Mouse (Mus musculus) intestine, embryonic 16.5 days (tissue): ENCODE measurements around the gene Rap1a. TPM values are rescaled to one million over a fixed set of nuclear protein-coding genes. Genes with fewer than 3 reads are reported as not detected.
A peak's percentile ranks its signal among the peaks of the same experiment; 100 is the strongest.

Experiments used
- ATAC-seq: fragments of 200-750 bp; cut with Nextera tagmentation; 2 replicates; pipeline ENCODE4 v1.8.0; 2017; ENCODE audit warnings: moderate TSS enrichment, moderate library complexity
- H3K27ac ChIP-seq: fragments of 300-500 bp; sonication (generic); 2 replicates; pipeline ENCODE4 v1.5.1; 2014; ENCODE audit warnings: mild to moderate bottlenecking, low read length
- H3K27me3 ChIP-seq: fragments of 300-500 bp; sonication (generic); replicated peaks from 2 replicates; pipeline ENCODE4 v1.6.1; 2014; ENCODE audit warnings: low read length, control low read depth, mixed read lengths; ENCODE audit not compliant: control insufficient read depth, insufficient read depth
- H3K36me3 ChIP-seq: fragments of 300-500 bp; sonication (generic); 2 replicates; pipeline ENCODE4 v1.6.1; 2014; ENCODE audit warnings: low read length, control low read depth; ENCODE audit not compliant: control insufficient read depth, insufficient read depth
- H3K4me1 ChIP-seq: fragments of 300-500 bp; sonication (generic); 2 replicates; pipeline ENCODE4 v1.6.1; 2014; ENCODE audit warnings: low read length, control low read depth, mixed read lengths; ENCODE audit not compliant: control insufficient read depth, insufficient read depth
- H3K4me2 ChIP-seq: fragments of 300-500 bp; sonication (generic); 2 replicates; pipeline ENCODE4 v1.6.1; 2014; ENCODE audit warnings: low read depth, low read length, control low read depth
- H3K4me3 ChIP-seq: fragments of 300-500 bp; sonication (generic); 2 replicates; pipeline ENCODE4 v1.5.1; 2014; ENCODE audit warnings: mild to moderate bottlenecking, low read length
- H3K9ac ChIP-seq: fragments of 300-500 bp; sonication (generic); 2 replicates; pipeline ENCODE4 v1.6.1; 2014; ENCODE audit warnings: low read depth, low read length
- H3K9me3 ChIP-seq: fragments of 300-500 bp; sonication (generic); 2 replicates; pipeline ENCODE4 v1.6.1; 2016; ENCODE audit warnings: low read length, control low read depth; ENCODE audit not compliant: control insufficient read depth
- WGBS: fragments of 180-500 bp; shearing (Covaris S2); extraction: QIAGEN DNeasy Blood & Tissue Kit; methylation state at CpG from one replicate; pipeline ENCODE4 v1.1.7; 2014; 5-methylcytosine and 5-hydroxymethylcytosine counted together
- polyA plus RNA-seq: library from polyadenylated mRNA; unstranded; fragments of >200 nt; fragmentation: Nextera tagmentation; extraction: Ambion mirVana; gene quantifications from 2 replicates; pipeline ENCODE4 v1.2.1, GENCODE M21; 2015

Rap1a gene
- polyA plus RNA-seq, 1 experiment from 2014 or later: 107 TPM

GRCm38 (mm10) chr3:105716353-105717000 is 84.7 kb downstream of the Rap1a start:
- H3K4me1 ChIP-seq: no peaks in the 10 kb centered on the region; the same call in 1 of the 2 replicates
- H3K9me3 ChIP-seq: no peaks in the 10 kb centered on the region
- H3K36me3 ChIP-seq: no peaks in the 10 kb centered on the region
- H3K9ac ChIP-seq: no peak overlapping the region
- H3K27me3 ChIP-seq: no peaks in the 10 kb centered on the region
- H3K27ac ChIP-seq: no peak overlapping the region
- no peak for ATAC-seq
- WGBS: 62% methylated on average over 18 of the region's 18 CpGs
- no peak overlapping the region for H3K4me3 ChIP-seq
- no peak overlapping the region for H3K4me2 ChIP-seq

- Histone ChIP-seq H3K36me3 (no peaks in the 10 kb centered on the region), H3K27ac (no peak overlapping the region), H3K27me3 (no peaks in the 10 kb centered on the region), H3K4me2 (no peak overlapping the region), H3K9ac (no peak overlapping the region), H3K9me3 (no peaks in the 10 kb centered on the region), H3K4me3 (no peak overlapping the region), H3K4me1 (no peaks in the 10 kb centered on the region; the same call in 1 of the 2 replicates)
- no peak for ATAC-seq
Observed at GRCm38 (mm10) chr3:105714820-105715167, 86.3 kb downstream of the Rap1a start.

- Histone ChIP-seq H3K36me3 (no peaks in the 10 kb centered on the region), H3K27me3 (no peaks in the 10 kb centered on the region), H3K9me3 (no peaks in the 10 kb centered on the region), H3K4me1 (no peaks in the 10 kb centered on the region; the same call in 1 of the 2 replicates), H3K27ac (no peak overlapping the region), H3K9ac (0 out of 2 replicates have a peak overlapping the region, but pooled peaks have one; percentile 10), H3K4me3 (no peak overlapping the region), H3K4me2 (no peak overlapping the region)
- 39% methylated on average over 8 of the region's 8 CpGs for WGBS
- no peak for ATAC-seq
Observed at GRCm38 (mm10) chr3:105714091-105714819, 86.9 kb downstream of the Rap1a start.

GRCm38 (mm10) chr3:105712827-105713226 is 88.3 kb downstream of the Rap1a start:
- H3K36me3 ChIP-seq: no peaks in the 10 kb centered on the region
- H3K4me2 ChIP-seq: no peak overlapping the region
- no peaks in the 10 kb centered on the region for H3K27me3 ChIP-seq
- ATAC-seq: no peak
- H3K27ac ChIP-seq: no peak overlapping the region
- no peaks in the 10 kb centered on the region; the same call in 1 of the 2 replicates for H3K4me1 ChIP-seq
- no peaks in the 10 kb centered on the region for H3K9me3 ChIP-seq
- H3K4me3 ChIP-seq: no peak overlapping the region
- no peak overlapping the region for H3K9ac ChIP-seq

- Histone ChIP-seq H3K27ac (no peak overlapping the region), H3K4me1 (peaks cover 2% of the 10 kb centered on the region), H3K27me3 (no peaks in the 10 kb centered on the region; the same call in 1 of the 2 replicates), H3K4me3 (no peak overlapping the region), H3K36me3 (no peaks in the 10 kb centered on the region), H3K9ac (no peak overlapping the region), H3K9me3 (no peaks in the 10 kb centered on the region), H3K4me2 (no peak overlapping the region)
- 66% methylated on average over 7 of the region's 7 CpGs for WGBS
- ATAC-seq: no peak
Observed at GRCm38 (mm10) chr3:105711741-105712140, 89.4 kb downstream of the Rap1a start.

GRCm38 (mm10) chr3:105710246-105710645 is 90.9 kb downstream of the Rap1a start:
- no peak for ATAC-seq
- peaks cover 7% of the 10 kb centered on the region for H3K27me3 ChIP-seq
- no peak overlapping the region for H3K4me2 ChIP-seq
- no peak overlapping the region for H3K9ac ChIP-seq
- 49% methylated on average over 6 of the region's 6 CpGs for WGBS
- H3K4me1 ChIP-seq: peaks cover 6% of the 10 kb centered on the region
- no peaks in the 10 kb centered on the region for H3K9me3 ChIP-seq
- no peaks in the 10 kb centered on the region for H3K36me3 ChIP-seq
- H3K27ac ChIP-seq: no peak overlapping the region
- H3K4me3 ChIP-seq: no peak overlapping the region

DNA sequence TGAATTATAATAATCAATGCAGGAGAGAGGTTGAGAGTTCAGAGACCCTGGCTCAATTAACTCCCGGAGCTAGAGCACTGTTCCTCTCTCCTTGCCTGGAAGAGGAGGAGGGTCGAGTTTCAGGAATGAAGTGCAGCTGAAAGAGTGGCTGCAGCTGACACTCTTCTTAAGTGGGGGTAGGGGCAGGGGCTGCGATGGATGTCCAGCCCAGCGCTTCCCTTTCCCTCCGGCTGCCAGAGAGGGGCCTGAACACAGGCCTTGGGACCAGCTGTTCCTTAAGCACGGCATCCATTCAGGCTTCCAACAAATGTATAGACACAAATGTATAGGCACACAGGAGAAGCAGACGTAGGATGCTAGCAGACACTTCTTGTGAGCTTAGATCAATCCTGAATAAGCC is 93.5 kb downstream of the Rap1a start:
- H3K4me2 ChIP-seq: no peak overlapping the region
- no peak overlapping the region for H3K27ac ChIP-seq
- H3K4me3 ChIP-seq: no peak overlapping the region
- H3K9ac ChIP-seq: no peak overlapping the region
- peaks cover 14% of the 10 kb centered on the region for H3K4me1 ChIP-seq
- H3K9me3 ChIP-seq: no peaks in the 10 kb centered on the region
- no peaks in the 10 kb centered on the region for H3K36me3 ChIP-seq
- H3K27me3 ChIP-seq: peaks cover 7% of the 10 kb centered on the region
- 46% methylated on average over 7 of the region's 7 CpGs for WGBS
- no peak for ATAC-seq

DNA sequence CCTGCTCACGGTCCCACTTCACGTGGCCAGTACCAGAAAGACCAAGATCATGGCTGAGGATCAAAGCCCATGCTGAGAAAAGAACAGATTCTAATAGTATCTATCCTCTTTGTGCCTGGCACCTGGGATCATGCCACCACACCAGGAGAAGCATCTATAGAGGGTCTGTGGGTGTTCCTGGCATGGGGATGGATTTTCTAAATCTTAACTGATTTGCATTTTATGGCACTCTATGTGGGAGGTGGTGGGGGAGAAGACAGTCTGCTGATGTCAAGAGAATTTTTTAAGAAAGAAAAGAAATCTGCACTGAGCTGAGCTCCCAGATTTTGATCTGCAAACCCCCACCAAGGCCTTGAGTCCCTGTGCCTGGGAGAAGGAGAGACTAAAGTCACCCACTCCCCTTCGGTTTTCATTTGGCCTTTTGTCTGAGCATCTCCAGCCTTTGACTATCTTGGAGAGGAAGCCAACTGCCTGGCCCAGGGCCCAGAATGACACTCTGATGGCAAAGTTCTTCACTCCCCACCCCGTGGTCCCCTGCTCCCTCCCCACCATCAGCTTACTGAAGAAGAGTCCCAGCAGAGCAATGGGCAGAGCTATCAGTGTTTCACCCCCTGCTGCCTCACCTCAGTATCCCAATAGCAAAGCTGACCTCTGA is 94.6 kb downstream of the Rap1a start:
- ATAC-seq: no peak
- Histone ChIP-seq H3K9me3 (no peaks in the 10 kb centered on the region), H3K27ac (no peak overlapping the region), H3K27me3 (peaks cover 7% of the 10 kb centered on the region), H3K36me3 (no peaks in the 10 kb centered on the region), H3K4me2 (peak overlapping the region; percentile 96), H3K4me3 (peak overlapping the region; percentile 63; the same call in 1 of the 2 replicates), H3K9ac (peak overlapping the region; percentile 14; the same call in 1 of the 2 replicates), H3K4me1 (peaks cover 14% of the 10 kb centered on the region)
- WGBS: 47% methylated on average over 4 of the region's 4 CpGs

- ATAC-seq: no peak
- H3K4me3 ChIP-seq: peak overlapping the region; percentile 63
- peak overlapping the region; percentile 73 for H3K9ac ChIP-seq
- no peaks in the 10 kb centered on the region for H3K9me3 ChIP-seq
- H3K27me3 ChIP-seq: peaks cover 7% of the 10 kb centered on the region
- peak overlapping the region; percentile 96 for H3K4me2 ChIP-seq
- 45% methylated on average over 3 of the region's 3 CpGs for WGBS
- H3K4me1 ChIP-seq: peaks cover 14% of the 10 kb centered on the region
- H3K27ac ChIP-seq: no peak overlapping the region
- H3K36me3 ChIP-seq: no peaks in the 10 kb centered on the region
Observed at GRCm38 (mm10) chr3:105705561-105705960, 95.6 kb downstream of the Rap1a start.
